31 mouse cellular contexts compared by ENCODE assay signal in the genomic region with DNA sequence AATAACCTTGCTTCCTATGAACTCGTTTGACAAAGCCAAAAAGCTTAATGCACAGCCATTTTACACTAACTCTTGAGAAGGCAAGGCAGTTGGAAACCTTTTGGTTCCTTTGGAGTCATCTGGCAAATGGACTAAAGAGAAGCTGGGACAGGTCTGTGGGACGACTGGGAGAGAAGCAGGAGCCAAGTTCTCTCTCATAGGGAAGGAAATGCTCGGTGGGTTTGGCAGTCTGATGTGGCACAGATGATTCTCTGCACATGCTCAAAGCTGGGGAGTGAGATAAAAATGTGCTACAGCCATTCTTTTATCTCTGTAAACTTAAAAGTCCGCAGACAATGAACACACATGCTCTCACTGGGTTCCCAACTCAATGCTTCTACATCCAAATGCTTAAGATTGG.
"Had no signal": no experiment of that assay in that cellular context is flagged by ENCODE, and none has a peak within 500 bp of the region (broad histone marks: within the 10 kb centered on the region; RNA-seq: fewer than 3 reads in every experiment).

No protein-coding gene starts in this region.

- H3K27me3 ChIP-seq: limb, embryonic 12.5 days; limb, embryonic 13.5 days; limb, embryonic 15.5 days; liver, embryonic 12.5 days; liver, embryonic 13.5 days; liver, embryonic 15.5 days; lung, embryonic 15.5 days; megakaryocyte, embryonic 14.5 days; midbrain, embryonic 12.5 days; midbrain, embryonic 13.5 days; midbrain, embryonic 15.5 days; neural tube, embryonic 12.5 days; neural tube, embryonic 13.5 days had no signal

- H3K4me2 ChIP-seq: limb, embryonic 12.5 days; limb, embryonic 13.5 days; limb, embryonic 15.5 days; liver, embryonic 11.5 days; liver, embryonic 12.5 days; liver, embryonic 13.5 days; liver, embryonic 15.5 days; lung, embryonic 14.5 days; lung, embryonic 15.5 days; midbrain, embryonic 12.5 days; midbrain, embryonic 13.5 days; midbrain, embryonic 15.5 days; neural tube, embryonic 12.5 days; neural tube, embryonic 13.5 days had no signal

- H3K9me3 ChIP-seq: limb, embryonic 10.5 days; limb, embryonic 12.5 days; limb, embryonic 13.5 days; limb, embryonic 15.5 days; liver, embryonic 12.5 days; liver, embryonic 13.5 days; liver, embryonic 15.5 days; lung, embryonic 15.5 days; midbrain, embryonic 10.5 days; midbrain, embryonic 12.5 days; midbrain, embryonic 13.5 days; midbrain, embryonic 15.5 days; neural tube, embryonic 12.5 days; neural tube, embryonic 13.5 days had no signal

- H3K4me3 ChIP-seq: limb, embryonic 10.5 days; limb, embryonic 12.5 days; limb, embryonic 13.5 days; limb, embryonic 15.5 days; liver, embryonic 12.5 days; liver, embryonic 13.5 days; liver, embryonic 15.5 days; lung, embryonic 15.5 days; megakaryocyte, embryonic 14.5 days; midbrain, embryonic 10.5 days; midbrain, embryonic 12.5 days; midbrain, embryonic 13.5 days; midbrain, embryonic 15.5 days; myocyte; neural tube, embryonic 12.5 days; neural tube, embryonic 13.5 days had no signal

- H3K9ac ChIP-seq: limb, embryonic 12.5 days; limb, embryonic 13.5 days; limb, embryonic 15.5 days; liver, embryonic 12.5 days; liver, embryonic 13.5 days; liver, embryonic 14.5 days; liver, embryonic 15.5 days; liver, postnatal 0 days; lung, embryonic 14.5 days; lung, embryonic 15.5 days; midbrain, embryonic 12.5 days; midbrain, embryonic 13.5 days; midbrain, embryonic 15.5 days; neural tube, embryonic 12.5 days; neural tube, embryonic 13.5 days had no signal

- H3K36me3 ChIP-seq: limb, embryonic 10.5 days; limb, embryonic 12.5 days; limb, embryonic 13.5 days; limb, embryonic 15.5 days; liver, embryonic 12.5 days; liver, embryonic 13.5 days; liver, embryonic 15.5 days; lung, embryonic 15.5 days; midbrain, embryonic 10.5 days; midbrain, embryonic 12.5 days; midbrain, embryonic 13.5 days; midbrain, embryonic 15.5 days; neural tube, embryonic 12.5 days; neural tube, embryonic 13.5 days had no signal

- H3K27ac ChIP-seq: limb, embryonic 10.5 days; limb, embryonic 12.5 days; limb, embryonic 13.5 days; limb, embryonic 15.5 days; liver, embryonic 12.5 days; liver, embryonic 13.5 days; liver, embryonic 14.5 days; liver, embryonic 15.5 days; lung, embryonic 15.5 days; macrophage; midbrain, embryonic 10.5 days; midbrain, embryonic 12.5 days; midbrain, embryonic 13.5 days; midbrain, embryonic 15.5 days; neural tube, embryonic 12.5 days; neural tube, embryonic 13.5 days had no signal

- H3K4me1 ChIP-seq: limb, embryonic 10.5 days; limb, embryonic 15.5 days; liver, embryonic 12.5 days; liver, embryonic 13.5 days; liver, embryonic 15.5 days; lung, embryonic 15.5 days; megakaryocyte, embryonic 14.5 days; midbrain, embryonic 10.5 days; midbrain, embryonic 12.5 days; midbrain, embryonic 13.5 days; midbrain, embryonic 15.5 days; neural tube, embryonic 12.5 days; neural tube, embryonic 13.5 days had no signal

- ATAC-seq: liver, embryonic 12.5 days; liver, postnatal 0 days; lung, postnatal 0 days; midbrain, embryonic 13.5 days; midbrain, embryonic 15.5 days had no signal

- DNase-seq: left cerebral cortex, postnatal 4 days; liver; liver, embryonic 13.5 days; liver, postnatal 0 days; lung, adult 18-20 months; lung, adult 2 months; lung, embryonic 14.5 days; lung, postnatal 10 days; lung, postnatal 14 days; lung, postnatal 36 days; lung, postnatal 4 days; midbrain, embryonic 14.5 days had no signal
